Mouse (Mus musculus) myocyte (in vitro differentiated cells): Measurements from ENCODE around the gene Il6.

Experiments
- POLR2A ChIP-seq: IDR thresholded peaks from one replicate; pipeline ENCODE4 v1.6.1; 2011; ENCODE audit warnings: low read depth, mild to moderate bottlenecking, control low read depth, moderate library complexity; ENCODE audit not compliant: insufficient read length
- TCF12 ChIP-seq: IDR thresholded peaks from one replicate; pipeline ENCODE4 v1.6.1; 2011; ENCODE audit warnings: mild to moderate bottlenecking, control low read depth; ENCODE audit not compliant: poor library complexity, insufficient read depth, severe bottlenecking

DNA sequence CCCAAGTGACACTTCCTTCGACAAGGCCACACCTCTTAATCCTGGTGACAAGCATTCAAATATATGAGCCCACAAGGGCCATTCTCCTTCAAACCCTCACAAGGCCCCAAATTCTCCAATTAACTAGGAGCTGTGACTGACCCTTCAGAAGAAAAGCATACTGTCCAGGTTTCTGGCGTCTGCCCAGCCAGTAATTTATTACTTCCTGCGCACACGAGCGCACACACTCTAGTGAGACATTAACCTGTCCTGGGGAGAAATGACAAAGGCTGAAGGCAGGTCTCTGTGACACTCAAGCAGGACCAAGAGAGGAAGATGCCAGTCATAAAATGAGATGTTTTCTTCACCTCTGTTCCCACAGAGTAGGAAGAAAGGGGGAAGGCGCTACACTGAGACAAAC lies 54.8 kb downstream of the Il6 start:
- TF ChIP-seq POLR2A (no peak), TCF12 (no peak)
